8 mouse cellular contexts compared by ENCODE assay signal in the genomic region with DNA sequence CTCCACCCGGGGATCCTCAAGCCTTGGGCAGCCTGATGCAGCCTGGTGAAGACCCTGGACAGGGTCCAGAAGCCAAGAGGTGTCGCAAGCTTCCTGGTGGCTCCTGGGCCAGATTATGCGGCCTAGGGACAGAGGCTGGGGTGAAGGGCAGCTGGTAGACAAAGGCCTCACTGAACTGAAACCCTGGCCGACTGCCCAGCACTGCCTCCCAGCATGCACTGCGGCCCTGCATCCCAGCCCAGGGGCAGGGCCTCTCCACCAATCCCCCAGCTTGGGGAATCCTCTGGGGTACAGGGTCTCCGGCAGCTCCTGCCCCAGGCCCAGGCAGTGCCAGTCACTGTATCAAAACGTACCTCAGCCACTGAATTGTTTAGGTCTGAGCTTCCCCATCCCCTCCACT. TPM values are rescaled to one million over a fixed set of nuclear protein-coding genes. Genes with fewer than 3 reads are reported as not detected.
DNase-seq lines count a peak whose midpoint lies in the region; ATAC-seq and TF ChIP-seq lines count a peak whose summit lies in the region.

No protein-coding gene starts in this region.

- no peak overlapping the region for H3K9ac ChIP-seq in embryonic facial prominence, embryonic 14.5 days (ENCODE audit: low read depth, low read length)
- H3K9ac ChIP-seq in hindbrain, postnatal 0 days (replicated peaks; ENCODE audit: low read length), result no peak overlapping the region

- no peak overlapping the region for H3K27ac ChIP-seq in embryonic facial prominence, embryonic 14.5 days (replicated peaks; ENCODE audit: low read depth, low read length)
- H3K27ac ChIP-seq in hindbrain, postnatal 0 days, result peak overlapping the region; percentile 59

- no peaks in the 10 kb centered on the region for H3K27me3 ChIP-seq in embryonic facial prominence, embryonic 14.5 days (replicated peaks; ENCODE audit: control insufficient read depth, insufficient read depth, low read length)
- no peaks in the 10 kb centered on the region for H3K27me3 ChIP-seq in hindbrain, postnatal 0 days (ENCODE audit: insufficient read depth, low read length)

- TF ChIP-seq CTCF in hindbrain, postnatal 0 days (IDR thresholded peaks at IDR 0.05; ENCODE audit: low read depth), result no peak

- no peak overlapping the region for H3K4me3 ChIP-seq in embryonic facial prominence, embryonic 14.5 days (ENCODE audit: low read depth, low read length)
- H3K4me3 ChIP-seq in hindbrain, postnatal 0 days (ENCODE audit: low read length), result no peak overlapping the region

- H3K4me2 ChIP-seq in embryonic facial prominence, embryonic 14.5 days (ENCODE audit: low read depth, low read length), result no peak overlapping the region
- no peak overlapping the region for H3K4me2 ChIP-seq in hindbrain, postnatal 0 days (ENCODE audit: low read depth, low read length)

- 35% methylated on average over 6 of the region's 7 CpGs for WGBS in embryonic facial prominence, embryonic 14.5 days
- 24% methylated on average over 7 of the region's 7 CpGs for WGBS in hindbrain, postnatal 0 days

- no peaks in the 10 kb centered on the region for H3K9me3 ChIP-seq in embryonic facial prominence, embryonic 14.5 days (ENCODE audit: control insufficient read depth, low read length)
- H3K9me3 ChIP-seq in hindbrain, postnatal 0 days (ENCODE audit: low read length), result no peaks in the 10 kb centered on the region

- H3K36me3 ChIP-seq in embryonic facial prominence, embryonic 14.5 days (ENCODE audit: control insufficient read depth, insufficient read depth, low read length), result no peaks in the 10 kb centered on the region
- H3K36me3 ChIP-seq in hindbrain, postnatal 0 days (ENCODE audit: insufficient read depth, low read length), result no peaks in the 10 kb centered on the region

- no peak for ATAC-seq in embryonic facial prominence, embryonic 14.5 days (ENCODE audit: low read depth)
- peak; percentile 60 for ATAC-seq in hindbrain, postnatal 0 days
- ATAC-seq in megakaryocyte-erythroid progenitor cell, adult 5-6 weeks (replicated peaks; ENCODE audit: low FRiP score, low TSS enrichment, poor library complexity, severe bottlenecking), result no peak

- peaks cover 24% of the 10 kb centered on the region for H3K4me1 ChIP-seq in embryonic facial prominence, embryonic 14.5 days (ENCODE audit: control insufficient read depth, insufficient read depth, low read length)
- H3K4me1 ChIP-seq in hindbrain, postnatal 0 days (ENCODE audit: insufficient read depth, low read length), result peaks cover 25% of the 10 kb centered on the region

- peak; percentile 31 for DNase-seq in lung, postnatal 10 days
- DNase-seq in lung, postnatal 4 days, result no peak
- DNase-seq in embryonic facial prominence, embryonic 14.5 days (ENCODE audit: low spot score), result peak; percentile 39
- DNase-seq in hindbrain, postnatal 0 days (ENCODE audit: low spot score), result peak; percentile 83
- peak; percentile 56 to 65 for DNase-seq in left cerebral cortex, postnatal 25 days (ENCODE audit: low spot score in 2 of 2)
- DNase-seq in retina, embryonic 14.5 days (ENCODE audit: low spot score), result peak; percentile 22
- DNase-seq in spleen, adult 12 weeks (ENCODE audit: low spot score), result no peak

- intact Hi-C loops in left cerebral cortex, postnatal 25 days (cut with DNase I), result no loop called here

RNA-seq across cellular contexts. Expression of a gene that starts 17.1 kb away (rescaled TPM):
- polyA plus RNA-seq in embryonic facial prominence, embryonic 14.5 days (2014; fragmentation: Nextera tagmentation; extraction: Ambion mirVana), result 0.35 and 1.1 TPM in 2 replicates
- 0.05 TPM in 1 of 2 replicates, not detected in the other for total RNA-seq in hindbrain, postnatal 0 days (2014; rRNA removed)
- 0.05 TPM in 1 of 2 replicates, not detected in the other for polyA plus RNA-seq in hindbrain, postnatal 0 days (2015; fragmentation: Nextera tagmentation; extraction: Ambion mirVana)
- total RNA-seq in left cerebral cortex, postnatal 25 days (2021), result not detected
- total RNA-seq in megakaryocyte-erythroid progenitor cell, adult 5-6 weeks (2014; fragmentation: Nextera tagmentation), result not detected in 2 replicates
- total RNA-seq in megakaryocyte-erythroid progenitor cell, adult 5-6 weeks (2017), result not detected in 2 replicates

RNA-seq across cellular contexts. Expression of a gene that starts 29.2 kb away (rescaled TPM):
- 8.7 TPM in 2 replicates for polyA plus RNA-seq in embryonic facial prominence, embryonic 14.5 days (2014; fragmentation: Nextera tagmentation; extraction: Ambion mirVana)
- total RNA-seq in hindbrain, postnatal 0 days (2014; rRNA removed), result 14.8 and 16.4 TPM in 2 replicates
- polyA plus RNA-seq in hindbrain, postnatal 0 days (2015; fragmentation: Nextera tagmentation; extraction: Ambion mirVana), result 3.7 and 3.9 TPM in 2 replicates
- 10 to 100 TPM; 14.0 to 14.2 TPM for total RNA-seq in left cerebral cortex, postnatal 25 days (2021)
- total RNA-seq in megakaryocyte-erythroid progenitor cell, adult 5-6 weeks (2014; fragmentation: Nextera tagmentation), result not detected in 2 replicates
- total RNA-seq in megakaryocyte-erythroid progenitor cell, adult 5-6 weeks (2017), result not detected in 2 replicates

RNA-seq across cellular contexts. Expression of a gene that starts 48.8 kb away (rescaled TPM):
- polyA plus RNA-seq in embryonic facial prominence, embryonic 14.5 days (2014; fragmentation: Nextera tagmentation; extraction: Ambion mirVana), result 0.55 and 0.64 TPM in 2 replicates
- 0.47 and 3.8 TPM in 2 replicates for total RNA-seq in hindbrain, postnatal 0 days (2014; rRNA removed)
- polyA plus RNA-seq in hindbrain, postnatal 0 days (2015; fragmentation: Nextera tagmentation; extraction: Ambion mirVana), result 2.2 and 2.3 TPM in 2 replicates
- under 1 TPM in 1 of 2 experiments, not detected in 1; 0.50 TPM for total RNA-seq in left cerebral cortex, postnatal 25 days (2021)
- not detected in 2 replicates for total RNA-seq in megakaryocyte-erythroid progenitor cell, adult 5-6 weeks (2014; fragmentation: Nextera tagmentation)
- total RNA-seq in megakaryocyte-erythroid progenitor cell, adult 5-6 weeks (2017), result not detected in 2 replicates

RNA-seq across cellular contexts. Expression of a gene that starts 55.7 kb away (rescaled TPM):
- 1.6 and 1.9 TPM in 2 replicates for polyA plus RNA-seq in embryonic facial prominence, embryonic 14.5 days (2014; fragmentation: Nextera tagmentation; extraction: Ambion mirVana)
- 25.2 and 29.3 TPM in 2 replicates for total RNA-seq in hindbrain, postnatal 0 days (2014; rRNA removed)
- polyA plus RNA-seq in hindbrain, postnatal 0 days (2015; fragmentation: Nextera tagmentation; extraction: Ambion mirVana), result 15.5 and 17.8 TPM in 2 replicates
- 10 to 100 TPM; 16.4 to 17.8 TPM for total RNA-seq in left cerebral cortex, postnatal 25 days (2021)
- total RNA-seq in megakaryocyte-erythroid progenitor cell, adult 5-6 weeks (2014; fragmentation: Nextera tagmentation), result not detected in 2 replicates
- total RNA-seq in megakaryocyte-erythroid progenitor cell, adult 5-6 weeks (2017), result not detected in 2 replicates

Comparison
In these comparisons a context has a peak if more than half of its experiments do, and no peak if none do; other contexts are left out.
1. DNase-seq: peak in lung, postnatal 10 days (single experiment), embryonic facial prominence, embryonic 14.5 days (single experiment), hindbrain, postnatal 0 days (single experiment), left cerebral cortex, postnatal 25 days (2 of 2) and retina, embryonic 14.5 days (single experiment); none in lung, postnatal 4 days (0 of 2) and spleen, adult 12 weeks (single experiment).
2. RNA of a gene that starts 29.2 kb away (total RNA-seq): 14.8 to 16.4 TPM in hindbrain, postnatal 0 days and 14.0 to 14.2 TPM in left cerebral cortex, postnatal 25 days; not detected in megakaryocyte-erythroid progenitor cell, adult 5-6 weeks; every median in the first group is over 10 times any median in the second.